Mouse (Mus musculus): ENCODE results near the gene Elf1. TPM values are rescaled to one million over a fixed set of nuclear protein-coding genes. Genes with fewer than 3 reads are reported as not detected.

The Elf1 gene
- polyA plus RNA-seq, 1 experiment: 3.9 TPM

DNA sequence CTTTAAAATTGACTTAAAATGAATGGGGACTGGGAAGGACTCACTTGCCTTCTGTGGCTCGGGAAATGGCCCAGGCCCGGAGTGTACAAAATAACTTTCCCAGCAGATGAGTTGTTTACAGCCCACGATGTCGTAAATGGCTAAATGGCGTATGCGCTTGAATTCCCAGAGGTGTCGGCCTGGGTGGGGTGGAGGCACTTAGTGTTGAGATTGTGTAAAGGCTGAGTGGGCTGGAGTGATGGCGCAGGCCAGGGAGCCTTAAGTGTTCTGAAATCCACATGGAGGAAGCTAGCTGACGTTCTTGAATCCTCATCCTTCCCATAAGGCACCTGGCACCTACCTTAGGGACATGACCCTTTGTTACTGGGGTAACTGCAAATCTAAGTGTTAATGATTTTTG lies 7.5 kb downstream of the Elf1 start:
- Histone ChIP-seq H3K27me3 (replicated peaks) (no peaks in the 10 kb centered on the region), H3K4me1 (peaks cover 51% of the 10 kb centered on the region), H3K4me3 (replicated peaks) (no peak overlapping the region), H3K36me3 (replicated peaks; ENCODE audit: low read length) (peaks cover 27% of the 10 kb centered on the region), H3K9me3 (no peaks in the 10 kb centered on the region)
- no peak for TF ChIP-seq GATA1 (IDR thresholded peaks at IDR 0.05; ENCODE audit: borderline replicate concordance, low read length)
- no peak for TF ChIP-seq FLI1 (IDR thresholded peaks at IDR 0.05; ENCODE audit: low read length)

DNA sequence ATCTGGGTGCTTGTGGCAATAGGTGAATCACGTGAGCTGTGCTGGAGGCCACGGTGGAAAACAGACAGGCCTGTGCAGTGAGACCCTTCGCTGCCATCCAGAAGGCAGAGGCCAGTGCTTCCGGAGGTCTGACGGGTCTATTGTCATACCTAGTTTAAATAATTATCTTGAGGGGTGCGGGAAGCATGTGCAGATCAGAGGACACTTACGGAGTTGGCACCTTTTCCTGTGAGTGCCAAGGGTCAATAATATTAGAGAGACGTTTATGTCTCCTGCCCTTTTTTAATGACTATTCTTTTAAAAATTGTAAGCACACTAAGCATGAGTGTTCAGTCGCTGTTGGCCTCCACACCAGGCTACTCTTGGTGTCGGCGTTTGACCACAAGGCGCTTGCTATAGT lies 8.2 kb downstream of the Elf1 start:
- peaks cover 51% of the 10 kb centered on the region for H3K4me1 ChIP-seq
- peaks cover 25% of the 10 kb centered on the region for H3K36me3 ChIP-seq (replicated peaks; ENCODE audit: low read length)
- H3K4me3 ChIP-seq (replicated peaks): no peak overlapping the region
- H3K9me3 ChIP-seq: no peaks in the 10 kb centered on the region
- no peak for TF ChIP-seq GATA1 (IDR thresholded peaks at IDR 0.05; ENCODE audit: borderline replicate concordance, low read length)
- no peak for TF ChIP-seq FLI1 (IDR thresholded peaks at IDR 0.05; ENCODE audit: low read length)
- no peaks in the 10 kb centered on the region for H3K27me3 ChIP-seq (replicated peaks)

DNA sequence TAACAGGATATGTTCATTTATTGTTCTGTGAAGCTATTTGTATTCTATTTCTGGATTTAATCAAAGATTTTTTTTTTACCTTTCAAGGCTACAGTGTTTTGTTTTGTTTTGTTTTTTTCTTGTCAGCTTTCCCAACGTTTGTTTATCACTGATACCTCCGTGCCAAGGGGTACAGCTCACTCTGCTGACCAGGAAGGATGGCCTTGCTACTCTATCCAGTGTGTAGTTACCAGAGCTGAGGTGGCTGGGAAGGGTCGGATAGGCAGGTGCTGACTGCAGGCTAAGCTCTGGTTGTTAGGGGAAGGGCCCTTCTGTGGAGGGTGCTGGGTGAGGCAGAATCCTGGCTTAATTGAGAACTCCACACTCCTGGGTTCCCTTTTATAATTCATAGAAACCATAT lies 9.3 kb downstream of the Elf1 start:
- H3K36me3 ChIP-seq (replicated peaks; ENCODE audit: low read length): peaks cover 29% of the 10 kb centered on the region
- TF ChIP-seq GATA1 (IDR thresholded peaks at IDR 0.05; ENCODE audit: borderline replicate concordance, low read length) (no peak), FLI1 (IDR thresholded peaks at IDR 0.05; ENCODE audit: low read length) (no peak)
- H3K27me3 ChIP-seq (replicated peaks): no peaks in the 10 kb centered on the region

DNA sequence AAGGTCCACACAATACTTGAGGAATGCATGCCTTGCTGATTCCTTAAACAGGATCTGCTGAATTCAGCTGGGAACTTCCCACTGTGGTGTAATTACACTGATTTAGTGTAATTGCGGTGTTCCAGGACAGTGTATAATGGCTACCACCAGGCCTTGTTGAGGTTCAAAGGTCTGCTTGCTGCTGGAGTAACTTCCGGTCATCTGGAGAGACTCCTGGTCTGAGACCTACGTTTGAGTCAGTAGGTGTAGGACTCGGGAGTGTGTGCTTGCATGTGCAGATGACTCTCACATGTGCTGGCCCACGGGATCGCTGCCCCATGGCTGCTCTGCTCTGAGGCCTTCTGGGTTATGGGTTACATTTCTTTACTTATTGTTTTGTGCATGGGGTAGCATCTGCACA lies 13.4 kb downstream of the Elf1 start:
- no peak for TF ChIP-seq FLI1 (IDR thresholded peaks at IDR 0.05; ENCODE audit: low read length)
- TF ChIP-seq GATA1 (IDR thresholded peaks at IDR 0.05; ENCODE audit: borderline replicate concordance, low read length): no peak

More for the DNA sequence above, 9.3 kb downstream of the Elf1 start:
- H3K4me3 ChIP-seq (replicated peaks): no peak overlapping the region
- no peaks in the 10 kb centered on the region for H3K9me3 ChIP-seq
- H3K4me1 ChIP-seq: peaks cover 54% of the 10 kb centered on the region

DNA sequence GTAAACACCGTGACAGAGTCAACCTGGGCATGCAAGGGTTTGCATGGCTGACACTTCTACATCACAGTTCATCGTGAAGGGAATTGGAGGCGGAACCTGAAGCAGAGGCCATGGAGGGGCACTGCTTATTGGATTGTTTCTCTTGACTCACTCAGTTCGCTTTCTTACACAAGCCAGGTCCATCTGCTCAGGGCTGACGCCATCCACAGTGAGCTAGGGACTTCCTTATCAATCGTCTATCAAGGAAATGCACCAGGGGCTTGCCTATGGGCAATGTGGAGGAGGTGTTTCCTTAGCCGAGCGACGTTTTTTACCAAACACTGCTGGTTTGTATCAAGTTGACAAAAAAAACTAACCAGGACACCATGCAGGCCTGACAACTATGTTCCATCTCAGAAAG lies 18.3 kb downstream of the Elf1 start:
- Histone ChIP-seq H3K36me3 (replicated peaks; ENCODE audit: low read length) (peaks cover 40% of the 10 kb centered on the region), H3K9me3 (peaks cover 7% of the 10 kb centered on the region), H3K27me3 (replicated peaks) (no peaks in the 10 kb centered on the region), H3K4me3 (replicated peaks) (no peak overlapping the region), H3K4me1 (peaks cover 65% of the 10 kb centered on the region)
- TF ChIP-seq FLI1 (IDR thresholded peaks at IDR 0.05; ENCODE audit: low read length): no peak
- TF ChIP-seq GATA1 (IDR thresholded peaks at IDR 0.05; ENCODE audit: borderline replicate concordance, low read length): no peak

More for the DNA sequence above, 13.4 kb downstream of the Elf1 start:
- peaks cover 39% of the 10 kb centered on the region for H3K36me3 ChIP-seq (replicated peaks; ENCODE audit: low read length)
- no peaks in the 10 kb centered on the region for H3K9me3 ChIP-seq
- H3K27me3 ChIP-seq (replicated peaks): no peaks in the 10 kb centered on the region
- H3K4me3 ChIP-seq (replicated peaks): no peak overlapping the region
- peaks cover 34% of the 10 kb centered on the region for H3K4me1 ChIP-seq

DNA sequence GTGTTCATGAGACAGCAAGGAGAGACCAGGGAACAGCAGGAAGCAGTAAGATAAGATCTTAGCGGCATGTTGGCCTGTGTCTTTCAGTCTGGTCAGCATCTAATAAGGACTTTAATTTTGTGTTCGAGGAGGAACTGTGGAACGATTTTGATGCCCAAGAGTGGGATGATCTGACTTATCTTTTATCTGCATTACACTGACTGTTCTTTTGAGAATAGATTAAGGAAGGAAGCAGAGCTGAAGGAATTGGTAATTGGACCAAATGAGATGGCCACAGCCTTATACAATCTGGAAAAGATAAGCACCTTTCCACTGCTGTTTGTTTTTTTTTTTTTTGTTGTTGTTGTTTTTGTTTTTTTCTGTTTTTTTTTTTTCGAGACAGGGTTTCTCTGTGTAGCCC lies 19.8 kb downstream of the Elf1 start:
- peaks cover 56% of the 10 kb centered on the region for H3K4me1 ChIP-seq
- H3K9me3 ChIP-seq: peaks cover 7% of the 10 kb centered on the region
- H3K4me3 ChIP-seq (replicated peaks): no peak overlapping the region
- TF ChIP-seq FLI1 (IDR thresholded peaks at IDR 0.05; ENCODE audit: low read length): no peak
- no peak for TF ChIP-seq GATA1 (IDR thresholded peaks at IDR 0.05; ENCODE audit: borderline replicate concordance, low read length)
- H3K36me3 ChIP-seq (replicated peaks; ENCODE audit: low read length): peaks cover 34% of the 10 kb centered on the region
- H3K27me3 ChIP-seq (replicated peaks): no peaks in the 10 kb centered on the region

DNA sequence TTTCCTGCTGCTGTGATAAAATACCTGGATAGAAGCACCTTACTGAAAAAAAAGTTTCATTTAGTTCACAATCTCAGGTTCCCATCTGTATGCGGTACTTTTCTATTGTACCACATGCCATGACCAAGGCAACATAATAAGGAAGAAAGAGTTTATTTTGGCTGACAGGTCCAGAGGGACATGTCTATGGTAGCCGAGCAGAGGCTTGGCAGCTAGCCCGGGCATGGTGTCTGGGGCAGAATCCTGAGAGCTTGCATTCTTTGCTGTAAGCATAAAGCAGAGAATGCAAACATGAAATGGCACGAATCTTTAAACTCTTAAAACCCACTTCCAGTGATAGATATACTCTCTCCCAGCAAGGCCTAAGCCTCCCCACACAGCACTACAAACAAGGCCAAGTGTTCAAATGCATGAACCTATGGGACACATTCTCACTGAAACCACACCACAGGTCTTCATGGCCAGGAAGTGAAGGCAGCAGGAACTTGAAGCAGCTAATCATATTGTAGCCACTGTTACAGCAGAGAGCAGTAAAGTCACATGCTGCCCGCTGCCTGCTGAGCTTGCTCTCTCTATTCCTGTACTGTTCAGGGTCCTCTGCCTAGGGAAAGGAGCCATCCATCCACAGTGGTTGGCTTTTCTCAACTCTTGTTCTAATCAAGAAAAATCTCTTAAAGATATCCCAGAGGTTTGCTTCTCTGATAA lies 22.5 kb downstream of the Elf1 start:
- H3K4me3 ChIP-seq (replicated peaks): peak overlapping the region; percentile 73
- H3K9me3 ChIP-seq: peaks cover 7% of the 10 kb centered on the region
- TF ChIP-seq GATA1 (IDR thresholded peaks at IDR 0.05; ENCODE audit: borderline replicate concordance, low read length): no peak
- no peak for TF ChIP-seq FLI1 (IDR thresholded peaks at IDR 0.05; ENCODE audit: low read length)
- H3K4me1 ChIP-seq: peaks cover 67% of the 10 kb centered on the region
- H3K27me3 ChIP-seq (replicated peaks): no peaks in the 10 kb centered on the region
- H3K36me3 ChIP-seq (replicated peaks; ENCODE audit: low read length): peaks cover 34% of the 10 kb centered on the region

DNA sequence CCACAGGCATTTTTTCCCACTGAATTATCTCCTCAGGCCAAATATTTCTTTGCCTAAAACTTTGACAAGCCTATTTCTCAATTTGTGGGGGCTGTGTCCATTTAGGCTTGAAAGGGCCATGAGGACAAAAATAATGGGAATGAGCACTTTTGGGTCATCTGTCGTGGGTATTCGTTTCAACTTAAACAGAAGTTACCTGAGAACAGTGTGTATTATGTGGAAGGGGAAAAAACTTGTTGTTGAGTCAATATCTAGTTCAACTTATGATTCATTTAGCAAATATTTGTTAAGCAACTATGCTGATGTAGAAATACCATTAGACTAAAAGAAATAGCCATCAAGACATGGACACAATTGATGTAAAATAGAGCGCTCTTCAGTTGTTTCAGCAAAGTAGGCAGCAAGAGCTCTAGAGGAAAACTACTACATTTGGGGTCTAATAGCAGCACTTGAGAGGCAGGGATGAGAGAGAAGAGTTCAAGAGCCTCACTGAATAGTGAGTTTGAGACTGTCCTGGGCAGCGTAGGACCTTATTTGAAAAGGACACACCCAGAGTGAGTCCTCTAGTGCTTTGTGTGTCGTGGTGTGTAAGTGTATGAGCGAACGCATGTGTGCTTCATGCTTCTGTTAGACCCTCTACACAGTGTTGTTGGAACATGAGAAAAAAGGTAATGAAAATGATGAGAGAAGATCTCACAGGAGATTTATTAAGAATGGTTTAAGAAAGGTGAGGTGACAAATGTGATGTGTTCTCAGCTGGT lies 23.4 kb downstream of the Elf1 start:
- no peak for TF ChIP-seq GATA1 (IDR thresholded peaks at IDR 0.05; ENCODE audit: borderline replicate concordance, low read length)
- Histone ChIP-seq H3K4me3 (replicated peaks) (no peak overlapping the region), H3K36me3 (replicated peaks; ENCODE audit: low read length) (peaks cover 26% of the 10 kb centered on the region), H3K4me1 (peaks cover 65% of the 10 kb centered on the region), H3K27me3 (replicated peaks) (no peaks in the 10 kb centered on the region), H3K9me3 (peaks cover 7% of the 10 kb centered on the region)

DNA sequence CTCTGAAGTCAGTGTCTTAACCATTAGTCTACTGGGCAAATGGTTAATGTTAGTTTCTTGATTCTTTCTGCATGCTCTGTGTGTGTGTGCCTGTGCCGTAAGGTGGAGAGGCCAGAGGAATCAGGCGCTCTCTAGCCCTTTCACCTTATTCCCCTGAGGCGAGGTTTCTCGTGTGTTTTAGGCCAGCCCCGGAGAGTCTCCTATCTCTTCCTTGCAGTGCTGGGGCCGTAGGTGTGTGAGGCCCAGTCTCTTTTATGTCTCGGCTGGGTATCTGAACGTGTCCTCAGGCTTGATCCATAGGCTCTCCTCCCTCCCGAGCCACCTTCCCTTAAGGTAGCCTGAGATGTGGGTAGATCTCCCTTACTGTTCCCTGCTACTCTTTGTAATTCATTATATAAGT lies 25.2 kb downstream of the Elf1 start:
- no peak for TF ChIP-seq GATA1 (IDR thresholded peaks at IDR 0.05; ENCODE audit: borderline replicate concordance, low read length)
- TF ChIP-seq FLI1 (IDR thresholded peaks at IDR 0.05; ENCODE audit: low read length): no peak
- peaks cover 16% of the 10 kb centered on the region for H3K36me3 ChIP-seq (replicated peaks; ENCODE audit: low read length)
- peaks cover 62% of the 10 kb centered on the region for H3K4me1 ChIP-seq
- peaks cover 7% of the 10 kb centered on the region for H3K9me3 ChIP-seq
- H3K27me3 ChIP-seq (replicated peaks): no peaks in the 10 kb centered on the region
- no peak overlapping the region for H3K4me3 ChIP-seq (replicated peaks)

DNA sequence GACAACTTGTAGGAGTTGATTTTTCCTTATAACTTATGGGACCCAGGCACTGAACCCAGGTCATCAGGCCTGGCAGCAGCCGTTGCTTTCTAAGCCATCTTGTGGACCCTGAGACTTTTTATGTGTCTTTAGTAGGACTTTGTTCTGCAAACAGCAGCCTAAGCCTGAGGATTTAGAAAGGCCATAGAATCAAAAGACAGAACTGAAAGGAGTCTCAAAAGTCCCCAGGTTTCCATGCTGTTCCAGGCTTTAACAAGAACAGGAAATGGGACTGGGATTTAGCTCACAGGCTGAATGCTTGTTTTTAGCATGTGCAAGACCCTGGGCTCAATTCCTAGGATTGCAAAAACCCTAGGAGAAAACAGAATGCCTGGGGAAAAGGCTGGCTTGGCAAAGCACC lies 26.9 kb downstream of the Elf1 start:
- no peaks in the 10 kb centered on the region for H3K9me3 ChIP-seq
- H3K4me1 ChIP-seq: peaks cover 70% of the 10 kb centered on the region
- H3K4me3 ChIP-seq (replicated peaks): no peak overlapping the region
- TF ChIP-seq GATA1 (IDR thresholded peaks at IDR 0.05; ENCODE audit: borderline replicate concordance, low read length): no peak
- no peak for TF ChIP-seq FLI1 (IDR thresholded peaks at IDR 0.05; ENCODE audit: low read length)
- peaks cover 5% of the 10 kb centered on the region for H3K36me3 ChIP-seq (replicated peaks; ENCODE audit: low read length)
- H3K27me3 ChIP-seq (replicated peaks): no peaks in the 10 kb centered on the region

Measured in megakaryocyte, embryonic 14.5 days (primary cell).